Mouse (Mus musculus) MN1 (cell line): ENCODE measurements at regions not wholly inside any gene's neighbourhood (a gene's known extent, or its start where the extent isn't known, plus 50 kb on each side); places are given as distances from the start of the nearest gene placed in this dataset.

ENCODE experiments used
- DNase-seq: peaks from one replicate; pipeline ENCODE4 v3.0.0-alpha.2; 2016; ENCODE audit warnings: low spot score

DNA sequence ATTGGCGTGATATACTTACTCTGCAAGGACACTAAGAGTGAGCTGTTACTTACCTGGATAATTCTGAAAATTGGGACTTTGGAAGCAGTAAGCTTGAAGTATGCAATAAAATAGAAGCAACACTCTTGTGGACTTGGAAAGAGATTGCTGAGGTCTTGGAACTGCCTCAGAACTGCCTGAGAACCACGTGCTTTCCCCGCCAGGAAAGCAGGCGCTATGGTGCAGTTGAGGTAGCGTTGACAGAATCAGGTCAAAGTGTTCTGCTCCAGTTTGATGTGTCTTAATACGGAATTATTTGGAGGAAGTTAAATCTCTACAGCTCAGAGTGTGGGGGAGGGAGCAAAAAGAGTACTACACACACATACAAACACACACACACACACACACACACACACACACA lies 102.8 kb upstream of the Gm11146 start:
- no peak for DNase-seq

DNA sequence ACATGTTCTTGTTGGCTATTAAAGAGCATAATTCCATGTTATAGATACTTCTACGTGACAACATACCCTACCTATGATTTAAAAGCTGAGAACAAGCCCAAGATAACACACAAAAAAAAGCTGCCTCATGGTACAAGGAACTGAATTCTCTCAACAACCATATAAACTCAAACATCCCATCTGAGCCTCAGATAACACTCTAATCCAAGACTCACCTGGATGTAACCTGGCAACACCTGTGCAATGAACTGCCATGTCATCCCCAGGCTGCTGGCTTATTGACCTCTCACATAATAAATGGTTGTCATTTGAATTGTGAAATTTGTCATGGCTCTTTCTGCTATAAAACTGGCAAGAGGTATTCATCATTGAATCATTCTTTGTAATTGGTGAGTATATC lies 93.5 kb upstream of the Gm11146 start:
- no peak for DNase-seq

- no peak for DNase-seq
Measured at GRCm38 (mm10) chr16:77687056-77687839, 85.4 kb upstream of the Gm11146 start.

DNA sequence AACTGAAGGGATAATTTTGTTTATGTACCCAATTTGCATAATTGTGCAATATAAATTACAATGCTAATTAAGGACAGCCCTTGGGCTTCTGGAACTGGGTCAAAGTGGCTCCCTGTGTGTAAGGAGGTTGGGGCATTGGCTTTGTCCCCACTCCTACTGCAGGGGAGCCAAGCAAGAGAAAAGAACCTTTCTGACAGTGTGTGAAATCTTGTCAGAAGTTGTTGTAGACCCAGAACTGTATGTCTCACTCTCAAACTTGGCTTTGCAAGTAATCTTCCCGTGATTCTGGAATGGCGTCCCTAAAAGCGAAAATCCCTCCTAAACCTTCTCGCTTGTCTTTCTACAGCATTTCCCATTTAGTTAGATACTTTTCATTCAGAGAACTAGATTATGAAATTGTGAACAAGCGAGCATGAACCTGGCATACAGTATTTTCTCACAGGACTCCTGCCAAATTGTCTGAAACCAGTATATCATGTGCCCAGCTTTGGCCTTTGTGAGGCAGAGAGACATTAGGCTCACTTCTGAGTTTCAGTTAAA lies 83.8 kb upstream of the Gm11146 start:
- no peak for DNase-seq

DNA sequence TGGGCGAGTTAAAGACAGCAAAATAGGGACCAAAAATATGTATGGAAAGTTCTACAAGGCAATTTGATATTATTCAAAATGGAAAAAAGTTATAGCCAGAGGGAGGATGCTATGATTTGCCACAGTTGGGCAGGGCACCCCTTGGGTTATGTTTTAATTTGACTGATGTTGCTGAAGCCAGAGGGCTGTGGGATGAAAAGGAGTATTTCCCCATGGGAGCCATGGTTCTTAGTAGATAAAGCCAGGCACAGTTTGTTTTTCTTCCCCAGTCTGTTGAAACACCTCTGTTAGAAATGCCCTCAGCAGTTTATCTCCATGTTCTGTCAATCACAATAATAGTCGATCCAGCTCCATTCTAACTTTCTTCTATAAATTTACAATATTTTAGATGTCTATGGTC lies 82.6 kb upstream of the Gm11146 start:
- no peak for DNase-seq

GRCm38 (mm10) chr16:77679234-77679633 lies 77.3 kb upstream of the Gm11146 start:
- DNase-seq, result no peak

DNA sequence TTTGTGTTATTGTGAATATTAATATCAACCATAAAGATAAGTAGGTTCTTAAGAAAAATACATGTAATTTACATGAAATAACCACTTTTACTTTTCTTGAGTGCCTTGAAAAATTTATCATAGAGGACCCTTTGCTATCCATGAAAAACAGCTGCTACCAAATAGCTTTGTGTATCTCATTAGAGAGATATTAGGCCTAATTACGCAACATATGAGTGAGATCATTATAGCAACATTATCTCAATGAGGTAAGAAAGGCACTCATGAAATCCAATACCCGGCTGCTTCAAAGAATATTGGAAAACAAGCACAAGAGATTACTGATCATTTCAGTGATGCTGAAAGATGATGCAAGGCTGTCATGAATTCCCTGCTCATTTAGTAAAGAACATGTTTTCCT lies 74.9 kb upstream of the Gm11146 start:
- DNase-seq, result no peak

- no peak for DNase-seq
Measured at GRCm38 (mm10) chr16:77675885-77676597, 74.1 kb upstream of the Gm11146 start.

- no peak for DNase-seq
Measured at GRCm38 (mm10) chr16:77671253-77671652, 69.4 kb upstream of the Gm11146 start.

GRCm38 (mm10) chr16:77665781-77666180 lies 63.9 kb upstream of the Gm11146 start:
- DNase-seq, result no peak

DNA sequence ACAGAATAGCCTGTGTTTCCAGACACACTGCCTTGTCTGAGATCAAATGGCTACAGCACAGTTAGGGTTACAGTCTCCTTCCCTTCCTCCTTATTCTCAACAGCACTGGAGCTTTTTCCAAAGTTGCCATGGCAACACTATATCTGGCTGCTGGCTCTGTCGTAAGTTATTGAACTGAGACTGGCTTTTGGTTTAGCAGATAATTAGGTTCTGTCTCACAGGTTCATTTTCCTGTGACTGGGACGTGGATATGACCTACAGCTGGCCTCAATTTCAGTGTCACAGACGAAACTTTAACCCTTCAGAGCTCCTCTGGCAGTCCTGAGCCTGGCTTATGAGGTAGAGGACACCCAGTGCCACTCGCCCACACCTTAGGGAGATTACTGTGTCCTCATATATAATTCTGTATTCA lies 60.2 kb upstream of the Gm11146 start:
- no peak for DNase-seq

- no peak for DNase-seq
Measured at GRCm38 (mm10) chr16:77653306-77653705, 51.4 kb upstream of the Gm11146 start.
